Comparison of ENCODE assay signal across 19 mouse cellular contexts in the genomic region with DNA sequence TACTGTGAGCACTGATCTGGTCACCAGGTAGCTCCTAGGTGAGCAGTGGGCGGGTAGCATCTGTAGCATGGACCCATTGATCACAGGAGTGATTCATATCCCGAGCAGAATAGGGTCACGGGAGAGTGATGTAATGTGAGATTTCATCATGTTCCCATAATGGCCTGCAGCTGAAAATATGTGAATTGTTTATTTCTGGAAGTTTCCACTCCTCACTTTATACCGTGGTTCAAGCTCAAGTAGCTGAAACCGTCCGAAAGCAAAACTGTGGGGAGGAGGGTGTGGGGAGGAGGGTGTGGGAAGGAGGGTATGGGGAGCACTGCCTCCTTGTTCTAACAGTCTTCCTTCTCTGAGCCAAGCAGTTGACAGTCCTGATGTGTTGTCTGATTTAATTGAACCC. TPM values are rescaled to one million over a fixed set of nuclear protein-coding genes. Genes with fewer than 3 reads are reported as not detected.
A peak's percentile ranks its signal among the peaks of the same experiment; 100 is the strongest.
DNase-seq lines count a peak whose midpoint lies in the region; ATAC-seq and TF ChIP-seq lines count a peak whose summit lies in the region.
"Had no signal": no experiment of that assay in that cellular context is flagged by ENCODE, and none has a peak within 500 bp of the region (broad histone marks: within the 10 kb centered on the region; RNA-seq: fewer than 3 reads in every experiment).

No protein-coding gene starts in this region.

- H3K9me3 ChIP-seq in lung, postnatal 0 days (ENCODE audit: low read length) = no peaks in the 10 kb centered on the region
- H3K9me3 ChIP-seq: embryonic facial prominence, embryonic 12.5 days; forebrain, embryonic 15.5 days had no signal

- no peak for DNase-seq in layer of hippocampus, adult 2 months (ENCODE audit: low spot score in 2 of 2)
- no peak for DNase-seq in layer of hippocampus, postnatal 25 days (ENCODE audit: extremely low spot score in 1 of 2, low spot score in 1 of 2)
- DNase-seq in lung, postnatal 0 days (ENCODE audit: low spot score) = peak; percentile 72
- no peak for DNase-seq in lung, postnatal 14 days
- DNase-seq in NIH3T3 (ENCODE audit: low read depth) = peak; percentile 48
- peak; percentile 3 for DNase-seq in lung, postnatal 36 days
- no peak for DNase-seq in left cerebral cortex, adult 2 months (ENCODE audit: extremely low spot score in 1 of 2, low spot score in 2 of 2)
- DNase-seq: B cell, adult 2 months; cerebellum, adult 11-12 months; cerebellum, adult 9-10 months; cerebellum, postnatal 25 days; gastrocnemius, postnatal 10 days had no signal

- WGBS in lung, postnatal 0 days = 33% methylated on average over 6 of the region's 6 CpGs

- TF ChIP-seq EP300 in lung, postnatal 0 days (IDR thresholded peaks at IDR 0.05) = no peak

- peak; percentile 69 for ATAC-seq in lung, postnatal 0 days
- ATAC-seq: CD4-positive, CD25-positive, alpha-beta regulatory T cell, adult 4 months; forebrain, embryonic 15.5 days; hindbrain, embryonic 16.5 days; inflammation-experienced regulatory T-cells, adult 6 months had no signal

- no peak overlapping the region for H3K4me2 ChIP-seq in lung, postnatal 0 days (replicated peaks; ENCODE audit: low read depth, low read length)
- H3K4me2 ChIP-seq: embryonic facial prominence, embryonic 12.5 days; forebrain, embryonic 15.5 days; heart, embryonic 12.5 days had no signal

- TF ChIP-seq CTCF in layer of hippocampus, adult 2 months (conservative IDR thresholded peaks at IDR 0.05) = no peak
- TF ChIP-seq CTCF in lung, postnatal 0 days (IDR thresholded peaks at IDR 0.05) = no peak
- TF ChIP-seq CTCF in left cerebral cortex, adult 2 months (IDR thresholded peaks at IDR 0.05) = no peak

- H3K4me1 ChIP-seq in lung, postnatal 0 days (ENCODE audit: insufficient read depth, low read depth, low read length) = no peaks in the 10 kb centered on the region
- H3K4me1 ChIP-seq: embryonic facial prominence, embryonic 12.5 days; forebrain, embryonic 15.5 days; heart, embryonic 12.5 days had no signal

- no peaks in the 10 kb centered on the region for H3K36me3 ChIP-seq in lung, postnatal 0 days (ENCODE audit: insufficient read depth, low read length)
- H3K36me3 ChIP-seq: embryonic facial prominence, embryonic 12.5 days; forebrain, embryonic 15.5 days; G1E; heart, embryonic 12.5 days had no signal

- H3K27ac ChIP-seq in layer of hippocampus, adult 2 months = peak overlapping the region; percentile 4; the same call in 1 of the 2 replicates
- H3K27ac ChIP-seq in lung, postnatal 0 days (ENCODE audit: low read length) = no peak overlapping the region
- no peak overlapping the region for H3K27ac ChIP-seq in left cerebral cortex, adult 2 months
- H3K27ac ChIP-seq: embryonic facial prominence, embryonic 12.5 days; forebrain, embryonic 15.5 days had no signal

- no peak overlapping the region for H3K9ac ChIP-seq in lung, postnatal 0 days (replicated peaks; ENCODE audit: low read depth)
- H3K9ac ChIP-seq: embryonic facial prominence, embryonic 12.5 days; forebrain, embryonic 15.5 days; heart, embryonic 12.5 days had no signal

- no peak overlapping the region for H3K4me3 ChIP-seq in layer of hippocampus, adult 2 months
- no peak overlapping the region for H3K4me3 ChIP-seq in lung, postnatal 0 days (ENCODE audit: low read depth, low read length)
- H3K4me3 ChIP-seq in left cerebral cortex, adult 2 months = no peak overlapping the region
- H3K4me3 ChIP-seq: embryonic facial prominence, embryonic 12.5 days; forebrain, embryonic 15.5 days; heart, embryonic 12.5 days had no signal

- intact Hi-C loops in left cerebral cortex, adult 2 months (cut with DNase I) = no loop called here

- H3K27me3 ChIP-seq in lung, postnatal 0 days (replicated peaks; ENCODE audit: insufficient read depth, low read length) = no peaks in the 10 kb centered on the region
- H3K27me3 ChIP-seq: embryonic facial prominence, embryonic 12.5 days; forebrain, embryonic 15.5 days had no signal

RNA-seq across cellular contexts. Expression of a gene that starts 54.3 kb away (rescaled TPM):
- 10 to 100 TPM; 71.3 to 76.9 TPM for total RNA-seq in layer of hippocampus, adult 2 months (2021)
- 10 to 100 TPM; 46.2 to 62.5 TPM for total RNA-seq in layer of hippocampus, postnatal 25 days (2021)
- 0.02 and 0.05 TPM in 2 replicates for polyA plus RNA-seq in lung, postnatal 0 days (2015; fragmentation: Nextera tagmentation; extraction: Ambion mirVana)
- total RNA-seq in left cerebral cortex, adult 2 months (2021) = 10 to 100 TPM; 34.5 to 41.2 TPM
- polyA plus RNA-seq: G1E had no signal

Comparison
In these comparisons a context has a peak if more than half of its experiments do, and no peak if none do; other contexts are left out.
1. DNase-seq: peak in lung, postnatal 0 days (single experiment), NIH3T3 (single experiment) and lung, postnatal 36 days (single experiment); none in layer of hippocampus, adult 2 months (0 of 2), layer of hippocampus, postnatal 25 days (0 of 2), lung, postnatal 14 days (single experiment) and left cerebral cortex, adult 2 months (0 of 2).